ENCODE assay signal across 24 mouse cellular contexts in genomic region chr16:58570694-58571264, GRCm38 (mm10). TPM values are rescaled to one million over a fixed set of nuclear protein-coding genes. Genes with fewer than 3 reads are reported as not detected.
"Had no signal": no experiment of that assay in that cellular context is flagged by ENCODE, and none has a peak within 500 bp of the region (broad histone marks: within the 10 kb centered on the region; RNA-seq: fewer than 3 reads in every experiment).

No protein-coding gene starts in this region.

- H3K4me3 ChIP-seq: neural tube, embryonic 13.5 days; neural tube, embryonic 15.5 days; stomach, embryonic 15.5 days had no signal

- H3K9me3 ChIP-seq: neural tube, embryonic 13.5 days; neural tube, embryonic 15.5 days; stomach, embryonic 15.5 days had no signal

- H3K4me2 ChIP-seq: neural tube, embryonic 13.5 days; neural tube, embryonic 15.5 days; stomach, embryonic 15.5 days had no signal

- H3K36me3 ChIP-seq: neural tube, embryonic 13.5 days; neural tube, embryonic 15.5 days; stomach, embryonic 15.5 days had no signal

- H3K27me3 ChIP-seq: neural tube, embryonic 13.5 days; neural tube, embryonic 15.5 days; stomach, embryonic 15.5 days had no signal

- H3K4me1 ChIP-seq: neural tube, embryonic 13.5 days; neural tube, embryonic 15.5 days; stomach, embryonic 15.5 days had no signal

- DNase-seq: retina, postnatal 1 day; right cerebral cortex, adult 18-20 months; right cerebral cortex, postnatal 14 days; right cerebral cortex, postnatal 25 days; right cerebral cortex, postnatal 4 days; spleen, adult 18-20 months; thymus, adult 18-20 months; thymus, adult 2 months; thymus, postnatal 14 days; thymus, postnatal 25 days; thymus, postnatal 36 days; thymus, postnatal 4 days had no signal

- H3K27ac ChIP-seq: neural tube, embryonic 13.5 days; neural tube, embryonic 15.5 days; stomach, embryonic 15.5 days; stomach, postnatal 0 days had no signal

- H3K9ac ChIP-seq: neural tube, embryonic 13.5 days; neural tube, embryonic 15.5 days; stomach, embryonic 15.5 days had no signal

RNA-seq across cellular contexts. Expression of gene Gm813, which starts 46.0 kb away (rescaled TPM):
- polyA plus RNA-seq: neural tube, embryonic 13.5 days; neural tube, embryonic 14.5 days; neural tube, embryonic 15.5 days; small intestine, adult 2 months; spleen, adult 2 months; stomach, embryonic 14.5 days; stomach, embryonic 15.5 days; stomach, embryonic 16.5 days; stomach, postnatal 0 days; testis, adult 2 months; thymus, adult 2 months; thymus, postnatal 0 days; urinary bladder, adult 2 months had no signal
